Mouse (Mus musculus) liver, embryonic 18 days (tissue): Measurements from ENCODE around the gene Smim22. TPM values are rescaled to one million over a fixed set of nuclear protein-coding genes. Genes with fewer than 3 reads are reported as not detected.

Experiments used
- polyA plus RNA-seq: library from polyadenylated mRNA; depleted of rRNA; stranded (reverse); fragments of >200 nt; gene quantifications from 2 replicates; pipeline ENCODE4 v1.2.3, GENCODE M21; 2012; rRNA removed

Smim22 gene
- 18.9 and 27.5 TPM in 2 replicates for polyA plus RNA-seq

DNA sequence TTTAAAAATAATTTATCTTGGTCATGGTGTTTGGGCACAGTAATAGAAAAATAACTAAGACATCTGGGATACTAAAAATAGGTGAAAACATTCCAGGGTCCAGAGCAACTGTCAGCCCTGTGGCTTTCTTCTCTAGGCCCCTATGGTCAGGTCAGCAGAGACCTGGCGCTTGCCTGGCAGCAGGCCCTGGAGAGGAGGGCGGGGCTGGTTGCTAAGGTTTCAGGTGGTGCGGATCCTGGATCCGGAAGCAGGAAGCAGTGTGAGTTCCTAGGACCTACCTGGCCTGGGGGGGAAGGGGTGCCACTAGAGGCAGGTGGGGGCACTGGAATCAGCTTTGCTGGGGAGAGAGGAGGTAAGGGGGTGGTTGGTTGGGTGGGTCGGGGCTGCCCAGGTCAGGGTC is at the start of gene Smim22:
TSS of gene Smim22 (plus strand) at position 222 of the 400 bp plus-strand sequence.

DNA sequence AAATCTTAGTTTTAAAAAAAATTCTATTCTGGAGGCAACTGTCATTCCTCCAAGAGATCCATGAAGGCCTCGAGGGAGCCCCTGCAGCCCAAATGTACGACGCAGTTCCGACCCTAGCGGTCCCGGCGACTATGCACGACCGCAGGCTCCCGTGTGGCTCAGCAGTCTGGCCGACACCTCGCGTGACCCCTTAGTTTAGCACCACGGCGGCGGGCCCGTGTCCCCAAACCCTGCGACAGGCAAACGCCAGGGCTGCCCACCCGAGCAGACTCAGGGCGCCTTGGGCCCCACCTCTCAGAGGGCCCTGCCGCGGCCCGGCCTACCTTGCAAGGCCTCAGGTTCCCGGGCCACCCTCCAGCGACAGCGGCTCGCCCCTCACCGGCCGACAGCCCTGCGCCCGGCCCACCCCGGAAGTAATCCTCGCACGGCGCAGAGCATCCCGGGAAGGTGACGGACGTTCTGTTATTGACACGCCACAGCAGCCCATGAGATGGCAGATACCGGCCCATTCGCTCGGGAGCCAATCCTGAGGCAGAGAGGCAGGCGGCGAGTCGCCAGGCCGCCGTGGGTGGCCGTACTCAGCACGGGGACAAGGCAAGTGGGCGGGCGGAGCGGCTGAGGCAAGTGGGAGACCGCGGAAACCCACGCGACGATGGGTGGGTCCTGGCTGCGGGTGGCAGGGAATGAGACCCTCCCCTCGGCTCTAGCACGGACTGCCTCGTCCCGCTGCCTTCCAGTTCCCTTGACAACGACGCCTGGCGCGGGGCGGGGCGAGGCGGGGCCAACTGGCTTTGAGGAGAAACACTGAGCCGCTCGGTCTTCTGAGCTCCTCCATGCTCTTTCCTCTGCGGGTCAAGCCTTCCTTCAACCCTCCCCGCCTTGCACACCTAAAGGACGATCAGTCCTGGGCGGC is 43.0 kb upstream of the Smim22 start, which contains the start of gene Anks3:
TSS of gene Anks3 (minus strand) at position 409 of the 913 bp plus-strand sequence.

DNA sequence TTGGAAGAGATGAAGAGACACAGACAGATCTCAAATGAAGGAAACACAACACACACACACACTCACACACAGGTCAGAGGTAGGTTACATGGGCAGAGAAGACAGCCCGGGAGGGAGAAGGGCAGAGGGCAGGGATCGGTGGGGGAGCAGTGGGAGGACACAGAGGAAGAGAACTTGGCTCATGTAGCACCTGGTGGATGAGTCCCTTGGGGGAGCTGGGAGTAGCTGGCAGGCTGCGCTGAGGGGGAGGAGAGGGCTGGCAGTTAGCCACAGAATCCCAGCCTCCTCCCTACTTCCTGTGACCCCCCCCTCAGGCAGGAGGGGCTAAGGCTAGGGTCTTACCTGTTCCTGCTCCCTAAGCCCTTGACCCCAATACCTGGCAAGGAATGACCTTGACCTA is 9.5 kb upstream of the Smim22 start, which contains the start of gene Sept12:
TSS of gene Sept12 (minus strand) at position 300 of the 400 bp plus-strand sequence.

DNA sequence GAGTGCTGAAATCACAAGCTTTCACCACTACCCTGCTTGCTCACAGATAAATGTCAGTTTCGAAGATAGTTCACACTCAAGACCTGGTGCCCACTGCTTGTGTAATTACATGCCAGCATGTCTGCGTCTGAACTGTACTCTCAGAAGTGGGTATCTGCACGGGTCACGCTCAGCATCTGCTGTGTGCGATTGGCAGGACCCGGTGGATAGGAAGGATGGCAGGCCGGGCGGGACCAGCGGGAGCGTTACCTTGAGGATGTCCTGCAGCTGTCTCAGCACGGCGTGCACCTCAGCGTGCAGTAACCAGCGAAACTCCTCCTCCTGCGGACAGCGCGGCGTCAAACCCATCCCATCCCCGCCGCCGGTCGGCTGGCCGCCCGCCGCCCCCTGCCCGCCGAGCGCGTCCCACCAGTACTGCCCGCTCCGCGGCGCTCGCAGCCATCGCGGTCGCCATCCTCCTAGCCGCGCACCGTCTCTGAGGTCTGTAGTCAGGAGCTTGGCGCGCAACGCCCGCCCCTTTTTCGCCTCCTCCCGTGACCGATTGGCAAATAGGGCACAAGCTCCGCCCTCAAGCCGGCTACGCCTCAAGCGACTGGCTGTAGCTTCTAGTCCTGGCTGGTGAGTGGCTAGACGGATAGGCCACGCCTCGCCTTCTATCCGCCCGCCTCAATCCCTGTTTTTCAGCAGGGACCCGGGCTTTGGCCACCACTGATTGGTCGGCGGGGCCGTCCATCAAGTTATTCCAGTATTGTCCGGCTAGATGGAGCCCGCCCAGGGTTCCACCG is 6.2 kb downstream of the Smim22 start, which contains the start of gene Rogdi:
TSS of gene Rogdi (minus strand) at position 500 of the 785 bp plus-strand sequence.

DNA sequence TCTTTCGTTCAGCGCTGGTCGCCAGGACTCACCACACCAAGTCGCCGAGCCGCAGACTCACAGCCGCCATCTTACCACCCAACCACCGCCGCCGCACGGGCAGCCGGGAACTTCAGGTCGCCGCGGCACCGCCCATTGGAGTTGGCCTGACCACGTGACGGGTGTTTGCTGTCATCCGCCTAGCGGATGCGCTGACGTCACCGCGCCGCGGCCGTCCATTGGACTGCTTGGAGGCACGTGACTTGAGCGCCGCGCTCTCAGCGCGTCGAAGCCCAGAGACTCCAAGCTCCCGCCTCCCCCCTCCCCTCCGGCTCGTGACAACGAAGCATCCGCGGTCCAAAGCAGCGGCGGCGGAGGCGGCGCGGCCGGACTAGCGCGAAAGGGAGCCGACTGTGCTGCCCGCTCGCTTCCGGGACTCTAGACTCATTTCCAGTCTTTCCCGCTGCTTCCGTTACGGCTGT is 42.7 kb downstream of the Smim22 start, which contains the start of the genes Glyr1 and Ubn1:
TSS of gene Glyr1 (minus strand) at position 90 of the 461 bp plus-strand sequence.
TSS of gene Ubn1 (plus strand) at position 284 of the 461 bp plus-strand sequence.

Other genes with a start within 250 kb of the Smim22 start
- gene Cdip1, start 217.0 kb upstream of the Smim22 start, polyA plus RNA-seq = 37.2 and 40.6 TPM in 2 replicates
- not detected in 2 replicates for gene 4930562C15Rik, start 171.9 kb upstream of the Smim22 start, polyA plus RNA-seq
- gene Ubald1, start 127.0 kb upstream of the Smim22 start, polyA plus RNA-seq = 7.5 and 7.9 TPM in 2 replicates
- gene Mgrn1, start 121.0 kb upstream of the Smim22 start, polyA plus RNA-seq = 28.5 and 32.0 TPM in 2 replicates
- gene Nudt16l1, start 68.5 kb upstream of the Smim22 start, polyA plus RNA-seq = 32.0 and 33.3 TPM in 2 replicates
- 18.3 and 21.6 TPM in 2 replicates for gene Anks3, start 43.1 kb upstream of the Smim22 start, polyA plus RNA-seq
- gene Sept12, start 9.4 kb upstream of the Smim22 start, polyA plus RNA-seq = not detected in 2 replicates
- 70.5 and 78.4 TPM in 2 replicates for gene Rogdi, start 6.3 kb downstream of the Smim22 start, polyA plus RNA-seq
- gene Glyr1, start 42.6 kb downstream of the Smim22 start, polyA plus RNA-seq = 36.7 and 40.1 TPM in 2 replicates
- gene Ubn1, start 42.8 kb downstream of the Smim22 start, polyA plus RNA-seq = 8.3 and 9.7 TPM in 2 replicates
- 0.61 and 0.70 TPM in 2 replicates for gene Ppl, start 125.1 kb downstream of the Smim22 start, polyA plus RNA-seq
- gene Sec14l5, start 139.8 kb downstream of the Smim22 start, polyA plus RNA-seq = 0.05 and 0.06 TPM in 2 replicates
- gene Nagpa, start 196.7 kb downstream of the Smim22 start, polyA plus RNA-seq = 7.8 and 9.2 TPM in 2 replicates
- gene AU021092, start 215.0 kb downstream of the Smim22 start, polyA plus RNA-seq = 2.1 and 2.9 TPM in 2 replicates
- gene Alg1, start 226.3 kb downstream of the Smim22 start, polyA plus RNA-seq = 15.8 and 17.3 TPM in 2 replicates
- 13.6 and 15.5 TPM in 2 replicates for gene Eef2kmt, start 248.7 kb downstream of the Smim22 start, polyA plus RNA-seq